Mouse (Mus musculus): ENCODE results near the gene Sash1.

- TF ChIP-seq CTCF (IDR thresholded peaks at IDR 0.05; ENCODE audit: low read depth, low read length) = no peak
- TF ChIP-seq GATA1 (IDR thresholded peaks at IDR 0.05; ENCODE audit: borderline replicate concordance, low read length) = no peak
Measured at GRCm38 (mm10) chr10:8915755-8916154, 29.9 kb upstream of the Sash1 start.

All from G1E (cell line).